Mouse (Mus musculus): Measurements from ENCODE around the gene Atp7a. TPM values are rescaled to one million over a fixed set of nuclear protein-coding genes. Genes with fewer than 3 reads are reported as not detected.
"Not testable (repeated sequence)": the region's sequence is repeated elsewhere in the genome, so short reads cannot be mapped to it uniquely, and the experiment has no call there.

The Atp7a gene
- polyA plus RNA-seq, 1 experiment from 2014 or later = 34.7 TPM

GRCm38 (mm10) chrX:106030176-106030575, 3.1 kb downstream of the Atp7a start:
- ATAC-seq (ENCODE audit: insufficient number of reproducible peaks, insufficient read depth, low FRiP score, low TSS enrichment) = no peak
- no peak overlapping the region for H3K4me2 ChIP-seq (replicated peaks)

GRCm38 (mm10) chrX:106031124-106031523, 4.0 kb downstream of the Atp7a start:
- no peaks in the 10 kb centered on the region for H3K9me3 ChIP-seq
- no peak overlapping the region for H3K4me2 ChIP-seq (replicated peaks)
- H3K36me3 ChIP-seq = no peaks in the 10 kb centered on the region
- no peak for ATAC-seq (ENCODE audit: insufficient number of reproducible peaks, insufficient read depth, low FRiP score, low TSS enrichment)
- no peak overlapping the region for H3K27ac ChIP-seq
- H3K4me3 ChIP-seq = no peak overlapping the region
- 0 out of 2 replicates have a peak, but pooled peaks cover 4% of the 10 kb centered on the region for H3K27me3 ChIP-seq
- no peaks in the 10 kb centered on the region for H3K4me1 ChIP-seq
- H3K9ac ChIP-seq = no peak overlapping the region

More at GRCm38 (mm10) chrX:106030176-106030575, 3.1 kb downstream of the Atp7a start:
- WGBS = 77% methylated on average over 5 of the region's 5 CpGs
- no peaks in the 10 kb centered on the region for H3K4me1 ChIP-seq
- 0 out of 2 replicates have a peak, but pooled peaks cover 4% of the 10 kb centered on the region for H3K27me3 ChIP-seq
- no peak overlapping the region for H3K9ac ChIP-seq
- H3K36me3 ChIP-seq = no peaks in the 10 kb centered on the region
- H3K4me3 ChIP-seq = no peak overlapping the region
- H3K9me3 ChIP-seq = no peaks in the 10 kb centered on the region
- no peak overlapping the region for H3K27ac ChIP-seq

GRCm38 (mm10) chrX:106035727-106036126, 8.7 kb downstream of the Atp7a start:
- Histone ChIP-seq H3K27ac (no peak overlapping the region), H3K9me3 (no peaks in the 10 kb centered on the region), H3K4me3 (no peak overlapping the region), H3K36me3 (no peaks in the 10 kb centered on the region), H3K4me1 (no peaks in the 10 kb centered on the region), H3K27me3 (0 out of 2 replicates have a peak, but pooled peaks cover 5% of the 10 kb centered on the region), H3K9ac (no peak overlapping the region), H3K4me2 (replicated peaks) (no peak overlapping the region)
- WGBS = 65% methylated on average over 2 of the region's 2 CpGs
- no peak for ATAC-seq (ENCODE audit: insufficient number of reproducible peaks, insufficient read depth, low FRiP score, low TSS enrichment)

- WGBS = 81% methylated on average over 3 of the region's 3 CpGs
Measured at GRCm38 (mm10) chrX:106037185-106037752, 10.2 kb downstream of the Atp7a start.

GRCm38 (mm10) chrX:106043863-106044617, 17.0 kb downstream of the Atp7a start:
- ATAC-seq (ENCODE audit: insufficient number of reproducible peaks, insufficient read depth, low FRiP score, low TSS enrichment) = no peak
- H3K4me3 ChIP-seq = no peak overlapping the region
- WGBS = 47% methylated on average over 8 of the region's 8 CpGs
- no peaks in the 10 kb centered on the region for H3K9me3 ChIP-seq
- no peak overlapping the region for H3K9ac ChIP-seq
- no peaks in the 10 kb centered on the region for H3K36me3 ChIP-seq
- no peak overlapping the region for H3K27ac ChIP-seq
- H3K4me1 ChIP-seq = peaks cover 5% of the 10 kb centered on the region
- no peak overlapping the region for H3K4me2 ChIP-seq (replicated peaks)
- 0 out of 2 replicates have a peak, but pooled peaks cover 5% of the 10 kb centered on the region for H3K27me3 ChIP-seq

More at GRCm38 (mm10) chrX:106037185-106037752, 10.2 kb downstream of the Atp7a start:
- no peak for ATAC-seq (ENCODE audit: insufficient number of reproducible peaks, insufficient read depth, low FRiP score, low TSS enrichment)
- Histone ChIP-seq H3K4me3 (no peak overlapping the region), H3K4me2 (replicated peaks) (no peak overlapping the region), H3K9ac (no peak overlapping the region), H3K27ac (no peak overlapping the region), H3K4me1 (no peaks in the 10 kb centered on the region), H3K9me3 (no peaks in the 10 kb centered on the region), H3K36me3 (no peaks in the 10 kb centered on the region), H3K27me3 (0 out of 2 replicates have a peak, but pooled peaks cover 5% of the 10 kb centered on the region)

- ATAC-seq (ENCODE audit: insufficient number of reproducible peaks, insufficient read depth, low FRiP score, low TSS enrichment) = no peak
- Histone ChIP-seq H3K27ac (no peak overlapping the region), H3K4me2 (replicated peaks) (no peak overlapping the region), H3K4me3 (no peak overlapping the region), H3K9me3 (no peaks in the 10 kb centered on the region), H3K9ac (no peak overlapping the region), H3K27me3 (no peaks in the 10 kb centered on the region), H3K36me3 (no peaks in the 10 kb centered on the region), H3K4me1 (peaks cover 5% of the 10 kb centered on the region)
- 47% methylated on average over 2 of the region's 2 CpGs for WGBS
Measured at GRCm38 (mm10) chrX:106045455-106045854, 18.4 kb downstream of the Atp7a start.

- Histone ChIP-seq H3K4me1 (peaks cover 5% of the 10 kb centered on the region), H3K4me3 (no peak overlapping the region), H3K9me3 (no peaks in the 10 kb centered on the region), H3K27me3 (no peaks in the 10 kb centered on the region), H3K4me2 (replicated peaks) (no peak overlapping the region), H3K9ac (no peak overlapping the region), H3K36me3 (no peaks in the 10 kb centered on the region), H3K27ac (no peak overlapping the region)
- ATAC-seq (ENCODE audit: insufficient number of reproducible peaks, insufficient read depth, low FRiP score, low TSS enrichment) = no peak
- WGBS = 65% methylated on average over 9 of the region's 9 CpGs
Measured at GRCm38 (mm10) chrX:106045928-106046327, 18.9 kb downstream of the Atp7a start.

GRCm38 (mm10) chrX:106048191-106048590, 21.1 kb downstream of the Atp7a start:
- Histone ChIP-seq H3K9ac (no peak overlapping the region), H3K9me3 (no peaks in the 10 kb centered on the region), H3K4me1 (peaks cover 5% of the 10 kb centered on the region), H3K4me2 (replicated peaks) (no peak overlapping the region), H3K27ac (no peak overlapping the region), H3K36me3 (no peaks in the 10 kb centered on the region), H3K4me3 (no peak overlapping the region), H3K27me3 (no peaks in the 10 kb centered on the region)
- 71% methylated on average over 1 of the region's 1 CpGs for WGBS
- ATAC-seq (ENCODE audit: insufficient number of reproducible peaks, insufficient read depth, low FRiP score, low TSS enrichment) = no peak

- not testable (repeated sequence) for H3K4me1 ChIP-seq; ATAC-seq (ENCODE audit: insufficient number of reproducible peaks, insufficient read depth, low FRiP score, low TSS enrichment); H3K4me2 ChIP-seq (replicated peaks); H3K9me3 ChIP-seq; H3K27me3 ChIP-seq; H3K4me3 ChIP-seq; H3K36me3 ChIP-seq; H3K27ac ChIP-seq; H3K9ac ChIP-seq
- 87% methylated on average over 2 of the region's 2 CpGs for WGBS
Measured at GRCm38 (mm10) chrX:106077858-106078257, 50.8 kb downstream of the Atp7a start.

- Histone ChIP-seq H3K4me2 (replicated peaks) (no peak overlapping the region), H3K27ac (no peak overlapping the region), H3K4me1 (no peaks in the 10 kb centered on the region), H3K9ac (no peak overlapping the region), H3K9me3 (no peaks in the 10 kb centered on the region), H3K36me3 (no peaks in the 10 kb centered on the region), H3K4me3 (no peak overlapping the region), H3K27me3 (no peaks in the 10 kb centered on the region)
- WGBS = 46% methylated on average over 13 of the region's 13 CpGs
- no peak for ATAC-seq (ENCODE audit: insufficient number of reproducible peaks, insufficient read depth, low FRiP score, low TSS enrichment)
Measured at GRCm38 (mm10) chrX:106080811-106081443, 53.9 kb downstream of the Atp7a start.

GRCm38 (mm10) chrX:106082518-106082917, 55.4 kb downstream of the Atp7a start:
- Histone ChIP-seq H3K27ac (no peak overlapping the region), H3K4me2 (replicated peaks) (no peak overlapping the region), H3K4me3 (no peak overlapping the region), H3K36me3 (no peaks in the 10 kb centered on the region), H3K27me3 (no peaks in the 10 kb centered on the region), H3K9ac (no peak overlapping the region), H3K4me1 (no peaks in the 10 kb centered on the region), H3K9me3 (no peaks in the 10 kb centered on the region)
- no peak for ATAC-seq (ENCODE audit: insufficient number of reproducible peaks, insufficient read depth, low FRiP score, low TSS enrichment)

- Histone ChIP-seq H3K36me3 (no peaks in the 10 kb centered on the region), H3K4me1 (no peaks in the 10 kb centered on the region), H3K4me3 (no peak overlapping the region), H3K27ac (no peak overlapping the region), H3K4me2 (replicated peaks) (no peak overlapping the region), H3K27me3 (no peaks in the 10 kb centered on the region), H3K9me3 (no peaks in the 10 kb centered on the region), H3K9ac (no peak overlapping the region)
- no peak for ATAC-seq (ENCODE audit: insufficient number of reproducible peaks, insufficient read depth, low FRiP score, low TSS enrichment)
- whole genome bisulfite sequencing = 84% methylated on average over 3 of the region's 3 CpGs
Measured at GRCm38 (mm10) chrX:106085132-106085531, 58.1 kb downstream of the Atp7a start.

Data from embryonic facial prominence, embryonic 12.5 days (tissue).